Mouse (Mus musculus) liver, embryonic 13.5 days (tissue): Measurements from ENCODE around the gene Tlk2. TPM values are rescaled to one million over a fixed set of nuclear protein-coding genes. Genes with fewer than 3 reads are reported as not detected.

Experiments used
- ATAC-seq: fragments of 200-750 bp; cut with Nextera tagmentation; 2 replicates; pipeline ENCODE4 v1.8.0; 2017; ENCODE audit warnings: low read depth, mild to moderate bottlenecking, moderate number of reproducible peaks, moderate library complexity
- DNase-seq: peaks from one replicate; pipeline ENCODE4 v3.0.0; 2022
- H3K27ac ChIP-seq: fragments of 300-500 bp; sonication (generic); 2 replicates; pipeline ENCODE4 v1.5.1; 2015; ENCODE audit warnings: moderate library complexity, mild to moderate bottlenecking, inconsistent platforms
- H3K27me3 ChIP-seq: fragments of 300-500 bp; sonication (generic); 2 replicates; pipeline ENCODE4 v1.6.1; 2015; ENCODE audit warnings: mild to moderate bottlenecking, inconsistent platforms
- H3K36me3 ChIP-seq: fragments of 300-500 bp; sonication (generic); 2 replicates; pipeline ENCODE4 v1.6.1; 2015; ENCODE audit warnings: mild to moderate bottlenecking, inconsistent platforms
- H3K4me1 ChIP-seq: fragments of 300-500 bp; sonication (generic); replicated peaks from 2 replicates; pipeline ENCODE4 v1.6.1; 2015; ENCODE audit warnings: inconsistent platforms
- H3K4me2 ChIP-seq: fragments of 300-500 bp; sonication (generic); 2 replicates; pipeline ENCODE4 v1.6.1; 2015; ENCODE audit warnings: inconsistent platforms, mild to moderate bottlenecking, moderate library complexity
- H3K4me3 ChIP-seq: fragments of 300-500 bp; sonication (generic); replicated peaks from 2 replicates; pipeline ENCODE4 v1.5.1; 2015; ENCODE audit warnings: mild to moderate bottlenecking, inconsistent platforms
- H3K9ac ChIP-seq: fragments of 300-500 bp; sonication (generic); 2 replicates; pipeline ENCODE4 v1.6.1; 2015; ENCODE audit warnings: mild to moderate bottlenecking, inconsistent platforms
- H3K9me3 ChIP-seq: fragments of 300-500 bp; sonication (generic); replicated peaks from 2 replicates; pipeline ENCODE4 v1.6.1; 2016; ENCODE audit warnings: inconsistent platforms
- WGBS: fragments of 180-500 bp; shearing (Covaris S2); methylation state at CpG from one replicate; pipeline ENCODE4 v1.1.7; 2015; ENCODE audit not compliant: insufficient replicate concordance; 5-methylcytosine and 5-hydroxymethylcytosine counted together
- polyA plus RNA-seq: library from polyadenylated mRNA; unstranded; fragments of >200 nt; fragmentation: Nextera tagmentation; extraction: Ambion mirVana; gene quantifications from 2 replicates; pipeline ENCODE4 v1.2.1, GENCODE M21; 2015

The Tlk2 gene
- polyA plus RNA-seq, 1 experiment from 2014 or later = 8.0 TPM

DNA sequence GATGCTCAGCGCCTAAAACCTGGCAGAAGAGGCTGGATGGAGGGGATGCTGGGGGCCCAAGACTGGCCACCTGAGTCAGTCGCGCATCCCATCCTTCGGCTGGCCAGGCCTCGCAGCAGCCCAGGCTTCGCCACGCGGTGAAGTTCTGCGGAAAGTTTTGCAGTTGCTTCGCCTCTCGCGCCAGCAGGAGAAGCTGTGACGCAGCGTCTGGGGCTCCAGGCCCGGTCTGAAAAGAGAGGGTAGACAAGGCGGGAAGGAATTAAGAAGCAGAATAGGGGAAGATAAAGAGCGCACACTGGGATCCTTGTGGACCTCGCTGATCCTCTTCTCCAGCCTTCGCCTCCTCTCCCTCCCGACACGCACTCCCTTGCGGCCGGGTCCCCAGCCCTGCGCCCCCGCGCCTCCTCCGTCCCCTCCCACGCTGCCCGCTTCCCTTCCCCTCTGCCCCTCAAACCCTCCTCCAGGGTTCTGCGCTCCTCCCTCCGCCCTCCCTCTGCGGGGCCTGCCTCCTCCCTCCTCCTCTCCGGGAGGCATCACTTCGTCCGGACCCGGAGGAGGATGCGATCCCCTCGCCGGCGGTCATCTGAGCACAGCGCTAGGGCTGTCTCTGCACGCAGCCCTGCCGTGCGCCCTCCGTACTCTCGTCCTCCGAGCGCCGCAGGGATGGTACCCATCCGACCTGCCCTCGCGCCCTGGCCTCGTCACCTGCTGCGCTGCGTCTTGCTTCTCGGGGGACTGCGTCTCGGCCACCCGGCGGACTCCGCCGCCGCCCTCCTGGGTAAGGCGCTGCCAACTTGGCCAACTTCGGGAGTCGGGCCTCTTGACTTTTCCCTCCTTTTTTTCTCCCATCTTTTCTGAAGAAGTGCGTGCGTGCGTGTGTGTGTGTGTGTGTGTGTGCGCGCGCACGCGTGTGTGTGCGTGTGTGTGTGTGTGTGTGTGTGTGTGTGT, 113.8 kb downstream of the Tlk2 start, which contains the start of gene Mrc2:
Gene Mrc2, plus strand, starts transcription at position 520 of the 948 bp plus-strand sequence.
- peak; percentile 18; the same call in 1 of the 2 replicates for ATAC-seq
- no peaks in the 10 kb centered on the region; the same call in 1 of the 2 replicates for H3K36me3 ChIP-seq
- H3K9ac ChIP-seq = no peak within 1 kb of the TSS
- DNase-seq = no peak
- peak within 1 kb of the TSS; percentile 55 for H3K4me2 ChIP-seq
- H3K27me3 ChIP-seq = peaks cover 71% of the 10 kb centered on the region
- no peaks in the 10 kb centered on the region for H3K9me3 ChIP-seq
- WGBS = under 1% methylated on average over 69 of the region's 75 CpGs
- peaks cover 16% of the 10 kb centered on the region for H3K4me1 ChIP-seq
- peak within 1 kb of the TSS; percentile 46 for H3K4me3 ChIP-seq
- H3K27ac ChIP-seq = peak within 1 kb of the TSS; percentile 43

DNA sequence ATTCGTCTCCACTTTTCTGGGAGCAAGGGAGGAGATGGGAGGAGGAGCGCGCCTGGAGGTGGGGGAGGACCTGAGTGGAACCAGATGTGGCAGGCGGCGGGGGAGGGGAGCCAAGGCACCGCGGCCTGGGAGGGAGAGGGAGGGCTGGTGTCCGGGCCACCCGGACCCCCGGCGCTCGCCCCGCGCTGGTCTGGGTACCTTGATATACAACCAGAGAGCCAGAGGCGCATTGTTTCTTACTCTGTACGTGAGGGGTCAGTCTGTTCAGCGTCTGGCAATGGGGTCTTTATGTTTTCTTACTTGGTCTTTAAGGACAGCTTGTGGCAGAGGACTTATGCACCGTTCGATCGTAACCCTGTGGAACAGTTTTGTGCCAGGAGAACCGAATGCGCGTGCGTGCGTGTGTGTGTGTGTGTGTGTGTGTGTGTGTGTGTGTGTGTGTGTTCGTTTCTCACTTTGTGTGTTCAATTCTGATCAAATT, 114.5 kb downstream of the Tlk2 start:
- Histone ChIP-seq H3K36me3 (no peaks in the 10 kb centered on the region), H3K9ac (no peak overlapping the region), H3K4me1 (peaks cover 16% of the 10 kb centered on the region), H3K9me3 (no peaks in the 10 kb centered on the region), H3K4me3 (peak overlapping the region; percentile 46), H3K27me3 (peaks cover 71% of the 10 kb centered on the region), H3K4me2 (peak overlapping the region; percentile 55), H3K27ac (no peak overlapping the region)
- DNase-seq (no peak), ATAC-seq (no peak)
- 2% methylated on average over 26 of the region's 26 CpGs for WGBS

DNA sequence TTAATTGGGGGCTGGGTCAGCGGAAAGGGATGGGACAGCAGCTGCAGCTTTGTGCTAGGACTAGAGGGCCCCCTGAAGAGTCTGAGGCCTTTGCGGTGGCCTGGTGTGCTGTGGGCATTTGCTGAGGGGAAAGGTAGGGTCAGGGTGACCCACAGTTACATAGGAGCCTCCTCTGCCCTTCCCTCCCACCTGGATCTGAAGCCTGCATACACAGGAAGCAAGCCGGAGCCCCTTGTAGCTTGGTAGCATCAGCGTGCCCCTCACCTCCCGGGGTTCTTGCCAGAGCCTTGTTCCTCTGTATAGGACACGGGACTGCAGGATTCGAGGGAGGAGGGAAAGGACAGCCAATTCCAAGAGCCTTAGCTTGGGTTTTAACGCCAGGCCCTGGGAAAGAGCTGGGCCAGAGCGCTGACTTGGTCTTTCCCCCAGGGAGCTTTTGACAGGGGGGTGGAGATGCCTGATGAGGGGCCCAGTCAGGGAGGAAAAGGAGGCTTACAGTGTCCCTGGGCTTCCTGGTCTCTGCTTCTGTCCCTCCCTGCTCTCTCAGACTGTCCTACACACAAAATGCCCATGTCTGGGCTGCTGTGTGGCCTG, 115.4 kb downstream of the Tlk2 start:
- no peaks in the 10 kb centered on the region for H3K9me3 ChIP-seq
- DNase-seq = no peak
- peak overlapping the region; percentile 46 for H3K4me3 ChIP-seq
- H3K4me1 ChIP-seq = peaks cover 16% of the 10 kb centered on the region
- no peak overlapping the region for H3K27ac ChIP-seq
- ATAC-seq = no peak
- H3K4me2 ChIP-seq = peak overlapping the region; percentile 5; the same call in 1 of the 2 replicates
- H3K9ac ChIP-seq = no peak overlapping the region
- no peaks in the 10 kb centered on the region for H3K36me3 ChIP-seq
- H3K27me3 ChIP-seq = peaks cover 71% of the 10 kb centered on the region
- WGBS = 15% methylated on average over 9 of the region's 9 CpGs

DNA sequence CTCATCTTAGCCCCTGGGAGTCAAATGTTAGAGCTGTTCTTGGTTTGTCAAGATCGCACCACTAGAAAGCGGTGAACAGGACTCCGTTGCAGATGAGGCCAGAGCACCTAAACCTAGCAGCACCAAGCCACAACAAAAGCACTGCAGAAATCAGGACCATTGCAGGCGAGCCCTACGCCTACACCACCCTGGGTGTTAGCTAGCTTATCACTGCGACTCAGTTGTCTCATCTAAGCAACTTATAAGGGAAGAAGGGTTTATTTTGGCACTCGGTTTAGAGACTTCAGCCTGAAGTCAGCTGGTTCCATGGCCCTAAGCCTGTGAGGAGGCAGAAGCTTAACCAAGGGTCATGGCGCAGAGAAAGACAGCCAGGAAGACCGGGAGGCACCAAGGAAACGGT, 117.5 kb downstream of the Tlk2 start:
- DNase-seq (no peak), ATAC-seq (no peak)
- WGBS = 66% methylated on average over 10 of the region's 10 CpGs
- no peak overlapping the region for H3K4me3 ChIP-seq
- H3K27me3 ChIP-seq = peaks cover 51% of the 10 kb centered on the region
- no peaks in the 10 kb centered on the region for H3K36me3 ChIP-seq
- no peaks in the 10 kb centered on the region for H3K9me3 ChIP-seq
- H3K4me1 ChIP-seq = peaks cover 16% of the 10 kb centered on the region
- H3K4me2 ChIP-seq = no peak overlapping the region
- no peak overlapping the region for H3K9ac ChIP-seq
- no peak overlapping the region for H3K27ac ChIP-seq

DNA sequence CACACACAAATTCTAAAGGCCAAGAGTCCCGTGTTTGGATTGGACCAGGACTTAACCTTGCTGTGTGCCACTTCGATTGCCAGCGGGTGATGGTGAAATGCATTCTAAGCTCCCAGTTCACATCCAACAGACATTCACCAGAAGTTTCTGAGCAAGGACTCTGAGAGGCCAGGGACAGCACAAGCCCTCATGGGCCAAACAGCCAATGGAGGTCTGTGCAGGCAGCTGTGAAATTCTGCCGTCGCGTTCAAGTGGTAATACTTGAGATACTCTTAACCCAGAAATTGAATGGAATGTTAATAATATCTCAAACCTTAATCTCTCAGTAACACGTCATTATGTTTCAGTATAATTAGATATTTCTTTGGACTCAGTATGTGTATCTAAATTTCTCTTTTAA, 131.6 kb downstream of the Tlk2 start:
- 81% methylated on average over 7 of the region's 7 CpGs for WGBS
- Histone ChIP-seq H3K4me2 (no peak overlapping the region), H3K27me3 (no peaks in the 10 kb centered on the region), H3K9ac (no peak overlapping the region), H3K4me1 (0 out of 2 replicates have a peak, but pooled peaks cover 3% of the 10 kb centered on the region), H3K36me3 (no peaks in the 10 kb centered on the region), H3K27ac (no peak overlapping the region), H3K4me3 (no peak overlapping the region), H3K9me3 (no peaks in the 10 kb centered on the region)
- no peak for DNase-seq
- ATAC-seq = no peak

DNA sequence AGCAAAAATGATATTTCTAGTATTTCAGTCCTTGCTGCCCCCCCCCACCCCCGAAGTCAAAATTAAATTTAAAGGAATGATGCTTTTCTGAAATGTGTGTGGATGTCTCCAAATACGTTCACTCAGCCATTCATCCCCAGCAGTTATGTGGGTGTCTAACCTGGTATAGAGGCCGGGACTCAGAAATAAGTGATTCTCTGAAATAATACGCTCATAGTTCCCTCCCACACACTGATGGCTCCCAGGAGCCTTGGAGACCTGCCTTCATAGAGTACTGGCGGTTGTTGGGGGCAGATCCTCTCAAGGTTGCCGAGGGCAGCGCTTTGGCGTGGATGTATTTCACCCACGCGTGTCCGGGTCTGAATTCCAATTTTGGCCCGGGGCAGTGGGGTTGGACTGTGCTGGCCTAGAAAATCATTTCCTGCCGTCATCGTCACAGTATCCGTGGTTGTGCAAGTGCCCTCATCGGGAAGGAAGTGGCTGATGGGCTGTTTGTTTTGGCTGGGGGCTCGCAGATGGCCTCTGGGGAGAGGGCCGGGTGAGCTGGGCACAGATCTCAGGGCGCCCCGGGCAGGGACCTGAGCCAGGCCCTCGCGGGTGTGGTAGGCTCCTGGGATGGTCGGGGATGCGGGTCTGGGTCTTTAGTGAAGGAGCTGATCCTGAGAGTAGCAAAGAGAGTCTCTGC, 132.8 kb downstream of the Tlk2 start:
- WGBS = 22% methylated on average over 24 of the region's 24 CpGs
- Histone ChIP-seq H3K4me2 (peak overlapping the region; percentile 32), H3K9me3 (no peaks in the 10 kb centered on the region), H3K4me3 (no peak overlapping the region), H3K9ac (no peak overlapping the region), H3K4me1 (0 out of 2 replicates have a peak, but pooled peaks cover 3% of the 10 kb centered on the region), H3K27me3 (no peaks in the 10 kb centered on the region), H3K36me3 (no peaks in the 10 kb centered on the region), H3K27ac (no peak overlapping the region)
- DNase-seq (no peak), ATAC-seq (no peak)

DNA sequence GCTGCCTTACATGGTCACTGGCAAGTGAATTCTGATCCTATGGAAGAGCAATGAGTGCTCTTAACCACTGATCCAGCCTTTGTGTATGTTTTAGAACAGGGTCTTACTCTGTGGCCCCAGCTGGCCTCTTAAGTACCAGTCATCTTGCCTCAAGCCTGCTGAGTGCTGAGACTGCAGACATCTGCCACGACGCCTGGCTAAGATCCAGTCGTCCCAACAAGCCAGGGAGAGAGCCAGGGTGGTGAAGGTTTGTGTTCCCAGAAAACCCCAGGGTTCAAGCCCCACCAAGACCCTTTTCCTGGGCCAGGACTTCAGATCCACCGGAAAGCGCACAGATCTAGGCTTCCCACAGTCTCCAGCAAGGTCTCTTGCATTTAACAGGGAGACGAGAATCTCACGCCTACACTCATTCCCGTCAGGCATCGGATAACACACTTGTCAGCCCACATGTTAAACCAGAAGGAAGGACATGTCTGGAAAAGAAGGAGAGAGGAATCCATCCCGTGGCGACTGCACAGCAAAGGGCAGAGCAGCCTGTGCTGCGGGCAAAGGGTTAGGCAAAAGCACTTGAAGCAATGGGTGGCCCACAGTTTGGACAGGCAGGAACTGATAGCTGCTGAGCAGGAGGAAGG, 133.8 kb downstream of the Tlk2 start:
- no peaks in the 10 kb centered on the region for H3K9me3 ChIP-seq
- H3K36me3 ChIP-seq = no peaks in the 10 kb centered on the region
- H3K9ac ChIP-seq = no peak overlapping the region
- 60% methylated on average over 12 of the region's 12 CpGs for WGBS
- H3K4me2 ChIP-seq = no peak overlapping the region
- no peak for DNase-seq
- H3K27ac ChIP-seq = no peak overlapping the region
- ATAC-seq = no peak
- 0 out of 2 replicates have a peak, but pooled peaks cover 3% of the 10 kb centered on the region for H3K4me1 ChIP-seq
- no peaks in the 10 kb centered on the region for H3K27me3 ChIP-seq
- no peak overlapping the region for H3K4me3 ChIP-seq

DNA sequence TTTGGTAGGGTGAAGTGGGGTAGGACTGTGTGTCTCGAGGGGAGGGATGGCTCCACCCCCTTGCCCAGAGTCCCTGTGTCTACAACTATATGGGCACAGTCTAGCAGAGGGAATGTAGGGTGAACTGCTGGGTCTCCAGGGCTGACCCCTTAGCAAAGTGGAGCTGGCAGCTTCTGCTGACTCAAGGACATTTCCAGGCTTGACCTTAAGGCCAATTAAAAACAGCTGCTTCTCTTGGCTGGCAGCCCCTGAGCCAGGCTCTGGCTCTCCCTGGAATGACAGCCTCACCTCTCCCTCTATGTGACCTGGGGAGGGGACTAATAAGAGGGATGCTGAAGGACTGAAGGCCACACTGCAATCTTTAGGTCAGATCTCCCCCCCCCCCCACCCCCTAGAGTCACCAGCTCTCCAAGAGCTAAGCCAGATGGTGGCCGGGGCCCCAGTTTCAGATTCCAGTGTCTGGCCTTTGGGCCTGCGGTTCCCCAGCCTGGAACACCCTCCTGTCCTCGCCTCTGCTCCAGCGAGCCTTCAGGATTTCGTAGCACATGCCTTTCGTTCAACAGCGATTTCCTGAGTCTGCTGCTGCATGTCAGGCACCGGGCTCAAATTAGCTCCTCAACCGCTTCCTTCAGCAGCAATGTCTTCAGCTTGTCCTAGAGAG, 134.5 kb downstream of the Tlk2 start:
- H3K4me3 ChIP-seq = no peak overlapping the region
- WGBS = 21% methylated on average over 9 of the region's 10 CpGs
- DNase-seq (no peak), ATAC-seq (no peak)
- no peak overlapping the region for H3K27ac ChIP-seq
- 0 out of 2 replicates have a peak, but pooled peaks cover 3% of the 10 kb centered on the region for H3K4me1 ChIP-seq
- H3K36me3 ChIP-seq = no peaks in the 10 kb centered on the region
- H3K27me3 ChIP-seq = no peaks in the 10 kb centered on the region
- no peaks in the 10 kb centered on the region for H3K9me3 ChIP-seq
- H3K9ac ChIP-seq = no peak overlapping the region
- no peak overlapping the region for H3K4me2 ChIP-seq

DNA sequence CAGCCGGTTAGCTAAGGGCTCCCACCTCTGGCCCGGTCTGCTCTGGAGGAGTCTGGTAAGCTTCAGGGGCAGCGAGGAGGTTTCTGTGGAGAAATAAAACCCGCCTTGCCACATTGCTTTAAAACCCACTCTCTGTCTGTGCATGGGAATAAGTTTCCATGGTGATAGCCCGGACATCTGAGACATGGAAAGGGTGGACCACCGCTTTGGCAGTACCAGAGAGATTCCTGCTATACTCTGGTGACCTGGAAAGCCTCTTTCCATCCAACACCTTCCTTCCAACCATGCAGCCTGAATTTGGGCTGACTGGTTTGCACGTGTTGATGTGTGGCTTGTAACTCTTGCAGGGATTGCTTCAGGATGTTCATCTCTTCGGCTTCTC, 135.0 kb downstream of the Tlk2 start:
- Histone ChIP-seq H3K4me2 (no peak overlapping the region), H3K4me1 (0 out of 2 replicates have a peak, but pooled peaks cover 3% of the 10 kb centered on the region), H3K36me3 (no peaks in the 10 kb centered on the region), H3K27me3 (no peaks in the 10 kb centered on the region), H3K4me3 (no peak overlapping the region), H3K9ac (no peak overlapping the region), H3K9me3 (no peaks in the 10 kb centered on the region), H3K27ac (no peak overlapping the region)
- DNase-seq = no peak
- 55% methylated on average over 8 of the region's 8 CpGs for WGBS
- no peak for ATAC-seq

DNA sequence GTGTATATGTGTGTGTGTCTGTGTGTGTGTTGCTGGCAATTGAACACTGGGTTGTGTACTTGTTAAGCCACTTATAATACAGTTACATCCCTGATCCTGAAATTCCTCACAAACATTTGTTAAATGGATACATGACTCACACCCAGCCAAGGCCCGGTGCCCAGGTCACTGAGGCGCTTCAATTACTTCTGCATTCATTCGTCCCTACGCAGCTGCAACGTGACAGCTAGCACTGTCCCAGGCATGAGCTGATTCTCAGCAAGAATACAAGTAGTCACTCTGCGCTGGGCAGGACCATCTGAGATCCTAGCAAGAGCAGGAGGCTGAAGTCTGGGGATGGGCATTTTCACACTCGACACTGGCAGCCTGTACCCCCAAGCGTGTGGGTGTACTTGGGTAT, 136.7 kb downstream of the Tlk2 start:
- no peak overlapping the region for H3K9ac ChIP-seq
- no peaks in the 10 kb centered on the region for H3K9me3 ChIP-seq
- no peak overlapping the region for H3K4me2 ChIP-seq
- 77% methylated on average over 8 of the region's 8 CpGs for WGBS
- no peaks in the 10 kb centered on the region for H3K27me3 ChIP-seq
- H3K27ac ChIP-seq = no peak overlapping the region
- DNase-seq (no peak), ATAC-seq (no peak)
- 0 out of 2 replicates have a peak, but pooled peaks cover 3% of the 10 kb centered on the region for H3K4me1 ChIP-seq
- H3K36me3 ChIP-seq = no peaks in the 10 kb centered on the region
- H3K4me3 ChIP-seq = no peak overlapping the region
